Mouse (Mus musculus) cerebellum, adult 2 months (tissue): ENCODE data around the gene H2-Eb1.

Experiments used
- CTCF ChIP-seq: fragments of 200-500 bp; IDR thresholded peaks from 2 replicates; pipeline ENCODE4 v1.5.1; 2011; ENCODE audit warnings: low read depth, mild to moderate bottlenecking, control low read depth, low read length, moderate library complexity, borderline replicate concordance; ENCODE audit not compliant: insufficient read depth
- POLR2A ChIP-seq: fragments of 200-500 bp; IDR thresholded peaks from 2 replicates; pipeline ENCODE4 v1.6.1; 2011; ENCODE audit warnings: low read length, control low read depth, borderline replicate concordance; ENCODE audit not compliant: insufficient read depth

DNA sequence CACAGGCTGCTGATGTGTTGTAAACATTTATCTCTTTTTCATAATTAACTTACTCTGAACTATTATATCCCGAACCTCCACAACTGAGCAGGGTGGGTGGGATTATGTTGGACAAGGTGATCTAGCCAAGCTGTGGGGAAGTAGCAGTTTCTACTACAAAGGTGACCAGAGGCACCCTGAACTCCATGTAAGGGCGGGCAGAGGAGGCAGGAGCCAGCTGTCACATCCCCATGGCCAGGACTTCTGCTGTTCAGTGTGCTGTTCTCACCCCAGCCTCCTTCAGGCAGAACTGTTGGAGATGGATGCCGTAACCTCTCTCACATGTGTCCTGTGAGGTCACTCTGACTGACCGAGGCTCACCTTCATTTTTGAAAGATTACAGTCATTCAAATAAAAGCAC is 35.9 kb upstream of the H2-Eb1 start:
- TF ChIP-seq POLR2A = no peak
- TF ChIP-seq CTCF = no peak
